Mouse (Mus musculus): Measurements from ENCODE around the gene Zfp14.
A peak's percentile ranks its signal among the peaks of the same experiment; 100 is the strongest.

The Zfp14 gene

DNA sequence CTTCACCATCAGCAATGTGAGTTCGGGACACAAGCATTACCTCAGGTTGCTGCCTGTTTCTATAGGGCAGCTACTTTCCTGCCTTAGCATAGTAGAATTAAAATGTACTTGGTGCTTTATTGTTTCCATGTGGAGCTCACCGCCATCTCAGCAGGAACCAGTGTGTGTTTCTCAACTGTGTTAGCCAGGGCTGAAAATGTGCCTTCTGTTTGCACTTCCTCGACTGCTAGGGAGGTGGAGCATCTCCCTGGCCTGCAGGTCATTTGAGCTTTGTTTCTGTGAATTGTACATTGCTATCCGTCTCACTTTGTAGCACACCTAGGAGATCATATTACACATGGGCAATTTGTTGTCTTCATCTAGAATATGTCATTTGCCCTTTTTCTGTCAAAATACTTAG, 23.8 kb downstream of the Zfp14 start:
- no peak for DNase-seq

DNA sequence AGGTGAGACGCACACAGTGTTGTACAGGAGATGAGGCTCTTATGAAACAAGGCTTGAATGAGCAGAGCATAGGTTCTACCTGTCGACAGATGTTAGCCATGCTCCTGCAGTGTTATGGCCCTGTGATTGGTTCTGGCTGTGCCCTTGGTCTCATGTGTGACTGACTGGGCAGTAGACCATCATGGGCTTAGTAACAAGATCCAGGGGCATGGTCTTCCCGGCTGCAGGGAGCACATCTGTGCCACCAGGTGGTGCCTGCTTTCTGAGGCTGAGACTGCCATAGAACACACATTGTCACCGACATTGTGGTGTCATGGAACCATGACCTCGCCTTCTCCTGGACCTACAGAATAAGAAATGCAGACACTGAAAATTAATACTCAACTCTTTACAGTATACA, 25.8 kb downstream of the Zfp14 start:
- no peak for DNase-seq

DNA sequence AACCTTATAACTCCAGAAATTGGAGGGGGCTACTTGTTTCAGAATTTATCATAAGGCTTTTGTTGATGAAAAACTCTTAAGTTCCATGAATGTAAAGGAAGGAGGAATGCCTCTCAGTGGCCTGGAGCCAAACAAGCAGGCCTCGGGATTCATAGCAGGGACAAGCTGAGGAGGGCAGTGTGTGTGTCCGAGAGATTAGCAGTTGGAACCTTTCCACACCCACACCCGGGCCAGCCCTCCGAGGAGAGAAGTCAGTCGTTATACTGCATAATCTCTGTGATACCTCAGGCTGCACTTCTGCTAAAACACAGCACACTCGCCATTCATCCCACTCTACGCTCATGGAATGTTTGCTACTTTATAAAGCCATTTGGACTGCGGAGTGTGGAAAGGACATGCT, 27.4 kb downstream of the Zfp14 start:
- DNase-seq: no peak

DNA sequence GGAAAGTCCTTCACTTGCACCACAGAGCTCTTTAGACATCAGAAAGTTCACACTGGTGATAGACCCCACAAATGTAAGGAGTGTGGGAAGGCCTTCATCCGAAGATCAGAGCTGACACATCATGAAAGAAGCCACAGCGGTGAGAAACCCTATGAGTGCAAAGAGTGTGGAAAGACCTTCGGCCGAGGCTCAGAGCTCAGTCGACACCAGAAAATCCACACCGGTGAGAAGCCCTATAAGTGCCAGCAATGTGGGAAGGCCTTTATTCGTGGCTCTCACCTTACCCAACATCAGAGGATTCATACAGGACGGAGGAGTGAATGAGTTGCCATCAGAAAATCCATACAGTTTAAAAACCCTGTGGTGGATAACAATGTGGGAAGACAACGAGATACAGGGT, 27.9 kb downstream of the Zfp14 start:
- DNase-seq: no peak

DNA sequence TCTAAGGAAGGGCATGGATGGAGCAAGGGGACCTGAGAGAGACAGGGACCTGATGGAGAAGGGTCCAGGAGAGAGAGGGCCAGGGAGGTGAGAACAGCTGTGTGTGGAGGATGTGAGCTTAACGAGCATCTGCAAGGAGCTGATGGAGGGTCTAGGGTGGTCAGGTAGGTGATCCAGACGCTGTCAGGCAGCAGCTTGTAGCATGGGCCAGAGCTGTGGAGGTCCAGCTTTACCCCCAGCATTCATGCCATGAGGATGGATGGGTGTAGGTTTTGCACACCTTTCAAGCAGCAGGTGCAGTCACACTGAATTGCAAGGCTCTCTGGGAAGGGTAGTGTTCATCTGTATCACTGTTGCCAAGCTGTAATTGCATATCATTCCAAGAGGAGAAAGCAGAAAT, 31.6 kb downstream of the Zfp14 start:
- DNase-seq: no peak

DNA sequence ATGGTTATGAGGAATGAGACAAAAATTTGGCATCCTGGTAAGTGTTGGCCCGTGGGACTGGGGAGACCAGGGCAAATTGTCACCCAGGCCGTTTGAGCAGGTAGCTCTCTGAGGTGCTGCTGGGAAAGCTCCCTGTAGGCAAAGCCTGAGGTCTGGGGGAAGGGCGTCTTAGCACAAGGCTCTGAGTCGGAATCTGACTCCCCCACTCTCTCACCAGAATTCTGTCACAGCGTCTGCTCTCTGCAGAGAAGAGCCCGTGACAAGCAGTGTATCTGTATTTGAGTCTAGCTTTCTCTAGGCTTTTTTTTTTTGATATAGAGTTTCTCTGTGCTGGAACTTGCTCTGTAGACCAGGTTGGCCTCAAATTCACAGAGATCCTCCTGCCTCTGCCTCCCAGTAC, 34.0 kb downstream of the Zfp14 start:
- no peak for DNase-seq

DNA sequence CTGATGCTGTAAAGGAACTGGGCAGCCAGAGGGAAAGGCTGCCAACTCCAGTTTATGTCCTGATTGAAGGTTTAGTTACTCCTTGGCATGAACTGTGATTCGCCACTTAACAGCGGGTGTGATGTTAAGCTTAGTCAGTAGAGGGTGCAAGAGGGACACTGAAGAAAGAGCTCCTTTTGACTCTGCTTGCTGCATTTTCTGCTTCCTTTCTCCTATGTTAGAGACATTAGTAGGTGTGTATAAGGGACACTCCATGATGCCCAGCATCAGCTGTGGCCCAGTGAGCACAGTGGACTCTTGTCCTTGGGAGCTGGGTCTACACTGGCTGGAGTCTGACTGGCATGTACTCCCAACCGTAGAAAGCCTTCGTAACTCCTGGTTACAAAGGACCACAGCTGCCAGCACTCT, 38.2 kb downstream of the Zfp14 start:
- DNase-seq: peak; percentile 68

DNA sequence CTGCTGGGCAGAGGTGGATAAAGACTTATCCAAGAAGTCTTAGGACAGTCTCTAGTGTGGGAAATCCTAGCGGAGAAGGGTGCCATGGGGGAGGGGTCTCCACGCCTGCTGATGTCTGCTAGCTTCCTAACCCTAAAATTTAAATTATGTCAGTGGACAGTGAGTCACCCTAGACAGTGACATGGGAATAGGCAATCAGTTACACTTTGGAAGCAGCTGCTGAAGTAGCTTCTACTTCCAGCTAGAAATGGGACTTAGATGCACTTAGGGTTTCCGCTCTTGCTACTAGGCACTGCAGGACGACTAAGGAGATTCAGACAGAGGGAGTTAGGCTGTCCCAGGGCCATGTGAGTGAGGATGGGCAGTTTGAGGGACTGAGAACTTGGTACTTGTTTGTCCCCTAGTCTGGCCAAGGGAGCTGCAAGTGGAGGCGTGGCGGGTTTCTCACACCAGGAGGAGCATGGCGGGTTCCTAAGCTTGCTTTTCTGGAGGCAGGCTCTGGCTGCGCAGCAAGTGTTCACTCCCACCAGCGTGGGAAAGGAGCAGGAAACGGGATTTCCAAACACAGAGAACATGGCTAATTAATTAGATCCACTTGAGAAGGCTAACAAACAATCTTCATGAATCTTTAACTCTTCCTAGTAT, 40.5 kb downstream of the Zfp14 start:
- DNase-seq: peak; percentile 18

DNA sequence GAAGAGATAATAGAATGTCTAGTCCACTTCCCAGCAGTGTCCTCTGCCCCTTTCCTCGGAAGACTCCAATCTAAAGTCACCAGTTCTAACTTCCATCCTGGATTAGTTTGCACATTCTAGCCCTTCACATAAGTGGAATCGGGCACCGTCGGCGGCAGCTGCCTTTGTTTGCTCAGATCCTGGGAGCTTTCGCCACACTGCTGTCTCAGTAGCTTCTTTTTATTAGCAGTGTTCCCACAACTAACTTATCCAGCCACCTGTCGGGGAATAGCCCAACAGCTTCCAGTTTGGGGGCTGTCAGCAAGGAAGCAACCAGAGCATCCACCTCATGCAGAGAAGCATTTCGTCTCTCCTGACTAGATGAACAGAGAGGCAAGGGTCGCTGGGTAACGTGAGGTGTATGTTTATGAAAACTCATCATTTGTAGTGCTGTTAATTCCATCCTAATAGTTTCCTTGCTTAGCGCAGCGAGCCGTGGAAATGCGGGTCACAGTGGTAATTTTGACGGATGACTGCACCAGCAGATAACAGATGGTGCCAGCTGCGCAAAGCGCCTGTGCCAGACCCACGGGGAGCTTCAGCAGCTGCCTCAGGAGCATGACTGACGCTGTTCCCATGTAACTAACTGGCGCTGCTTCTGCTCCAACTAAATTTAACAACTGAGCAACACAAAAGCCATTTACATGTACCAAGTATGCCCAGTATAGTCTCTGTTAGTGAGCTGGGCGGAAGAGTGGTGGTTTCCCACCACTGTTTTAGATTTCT, 41.7 kb downstream of the Zfp14 start:
- peak; percentile 45 for DNase-seq

DNA sequence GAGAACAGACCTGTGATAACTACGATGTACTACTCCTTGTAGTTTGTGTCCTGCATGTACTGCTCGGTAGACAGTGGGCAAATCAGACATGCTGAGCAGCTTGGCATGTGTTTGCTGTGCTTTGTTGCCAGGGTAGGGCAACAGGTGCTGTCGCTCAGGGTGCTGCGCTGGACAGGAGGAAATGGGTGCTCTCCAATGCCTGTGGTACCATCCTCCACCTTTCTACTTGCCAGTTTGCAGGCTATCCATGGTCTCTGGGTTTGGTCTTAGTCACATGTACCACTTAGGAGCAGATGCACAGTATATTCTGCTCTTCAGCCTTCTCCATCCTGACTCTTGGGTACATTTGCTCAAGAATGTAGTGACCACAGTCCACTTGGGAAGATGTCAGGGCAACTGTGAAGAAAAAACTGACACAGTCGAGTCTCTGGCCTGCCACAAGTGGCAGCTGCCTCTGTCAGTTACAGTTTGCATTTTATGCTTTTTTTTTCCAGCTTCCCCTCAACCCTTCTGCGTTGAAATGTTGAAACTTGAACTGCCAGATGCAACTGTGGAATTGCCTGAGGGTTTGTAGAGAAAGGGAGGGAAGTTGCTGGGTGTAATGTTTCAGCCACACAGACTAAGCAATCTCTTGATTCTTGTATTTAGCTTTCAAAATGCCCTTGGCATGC, 43.0 kb downstream of the Zfp14 start:
- no peak for DNase-seq

DNA sequence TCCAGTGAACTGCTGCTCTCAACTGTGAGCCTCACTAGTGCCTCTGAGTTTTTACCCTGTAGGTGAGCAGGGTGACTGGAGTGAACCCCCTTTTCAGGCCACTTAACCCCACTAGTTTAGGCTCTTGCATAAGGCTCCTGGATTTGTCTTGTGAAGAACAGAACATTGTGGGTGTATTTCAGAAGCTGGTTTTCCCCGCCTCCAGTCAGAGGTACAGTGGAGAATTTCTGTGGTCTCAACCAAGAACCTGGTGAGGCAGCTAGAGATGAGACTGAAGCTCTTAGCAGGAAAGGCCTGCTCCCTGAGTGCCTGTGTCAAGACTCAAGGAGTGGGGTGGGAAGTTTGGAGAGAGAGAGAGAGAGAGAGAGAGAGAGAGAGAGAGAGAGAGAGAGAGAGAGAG, 43.6 kb downstream of the Zfp14 start:
- DNase-seq: no peak

DNA sequence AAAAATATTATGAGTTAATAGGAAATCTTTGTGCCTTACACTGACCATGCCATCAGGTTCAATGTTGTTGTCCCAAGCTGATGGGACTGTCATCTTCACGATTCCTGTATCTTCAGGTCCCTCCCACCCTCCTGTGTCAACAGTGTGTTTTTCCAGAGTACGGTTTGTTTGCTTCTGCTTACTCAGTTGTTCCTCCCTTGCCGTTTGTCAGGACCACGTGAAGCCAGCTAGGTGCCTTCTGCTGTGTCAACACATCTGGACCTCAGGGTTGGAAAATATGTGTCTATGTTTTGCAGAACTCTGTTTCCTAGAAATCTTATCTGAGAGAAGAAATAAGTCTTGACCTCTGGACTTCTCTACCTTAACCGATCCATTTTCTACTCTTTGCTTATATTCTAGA, 50.6 kb downstream of the Zfp14 start:
- DNase-seq: no peak

DNA sequence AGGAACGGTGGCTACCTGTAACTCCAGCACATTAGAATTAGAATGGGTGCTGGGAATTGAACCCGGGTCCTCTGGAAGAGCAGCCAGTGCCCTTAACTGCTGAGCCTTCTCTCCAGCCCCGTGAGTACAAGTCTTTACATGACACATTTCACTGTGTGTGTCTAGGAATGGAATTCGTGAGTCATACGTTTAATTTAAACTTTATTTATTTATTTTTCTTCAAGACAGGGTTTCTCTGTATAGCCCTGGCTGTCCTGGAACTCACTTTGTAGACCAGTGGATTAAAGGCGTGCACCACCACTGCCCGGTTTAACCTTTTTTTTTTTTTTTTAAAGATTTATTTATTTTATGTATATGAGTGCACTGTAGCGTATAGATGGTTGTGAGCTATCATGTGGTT, 56.0 kb downstream of the Zfp14 start:
- DNase-seq: no peak

DNA sequence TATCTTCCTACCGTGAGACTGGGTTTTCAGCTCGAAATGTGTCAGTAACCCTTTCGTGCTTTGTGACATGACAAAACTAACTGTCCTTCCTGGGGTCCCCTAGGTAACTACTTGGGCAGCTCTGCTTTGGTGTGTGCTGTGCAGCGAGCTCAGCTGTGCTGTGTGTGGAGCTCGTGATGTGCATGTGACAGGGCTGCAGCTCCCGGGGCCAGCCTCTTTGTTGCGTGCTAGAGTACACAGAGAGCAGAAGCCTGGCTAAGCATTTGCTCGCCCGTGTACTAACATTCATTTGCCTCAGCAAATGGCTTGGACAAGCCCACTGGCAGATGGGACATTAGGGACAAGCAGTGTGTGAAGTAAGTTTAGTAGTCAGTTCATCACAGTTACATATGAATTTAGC, 57.8 kb downstream of the Zfp14 start:
- DNase-seq: no peak

DNA sequence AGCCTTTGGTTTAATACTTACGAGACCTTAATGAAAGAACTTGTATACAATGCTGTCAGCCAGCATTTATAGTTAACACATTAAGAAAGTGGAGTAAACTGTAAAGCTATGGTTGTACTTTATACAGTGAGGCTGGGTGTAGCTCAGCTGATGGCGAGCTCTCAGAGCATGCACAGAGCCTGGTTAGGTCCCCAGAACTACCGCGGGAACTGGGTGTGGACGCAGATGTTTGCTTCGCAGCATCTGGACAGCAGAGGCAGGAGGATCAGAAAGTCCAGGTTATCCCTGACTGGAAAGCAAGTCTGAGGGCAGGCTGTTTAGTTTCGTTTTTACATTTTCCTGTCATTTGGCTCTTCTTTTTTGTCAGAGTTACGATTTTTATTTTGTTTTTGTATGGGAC, 58.5 kb downstream of the Zfp14 start:
- DNase-seq: no peak

DNA sequence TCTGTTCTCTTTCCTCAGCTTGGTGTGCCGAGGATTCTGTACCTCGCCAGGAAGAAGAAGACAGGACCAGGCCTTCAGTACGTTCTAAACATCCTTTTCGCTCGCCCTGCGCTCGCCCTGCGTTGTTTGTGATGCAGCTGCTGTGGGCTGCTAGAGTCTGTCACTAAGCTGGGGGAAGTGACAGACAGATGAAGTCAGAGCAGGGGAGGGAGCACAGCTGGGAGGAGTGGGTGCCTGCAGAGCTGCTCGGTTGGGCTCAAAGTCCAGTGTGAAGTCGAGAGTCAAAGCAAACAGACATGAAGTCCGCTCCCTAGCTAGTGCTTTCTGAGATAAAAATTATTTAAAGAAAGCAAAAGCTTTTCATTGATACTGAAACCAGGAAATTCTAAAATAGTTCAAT, 62.1 kb downstream of the Zfp14 start:
- DNase-seq: no peak

DNA sequence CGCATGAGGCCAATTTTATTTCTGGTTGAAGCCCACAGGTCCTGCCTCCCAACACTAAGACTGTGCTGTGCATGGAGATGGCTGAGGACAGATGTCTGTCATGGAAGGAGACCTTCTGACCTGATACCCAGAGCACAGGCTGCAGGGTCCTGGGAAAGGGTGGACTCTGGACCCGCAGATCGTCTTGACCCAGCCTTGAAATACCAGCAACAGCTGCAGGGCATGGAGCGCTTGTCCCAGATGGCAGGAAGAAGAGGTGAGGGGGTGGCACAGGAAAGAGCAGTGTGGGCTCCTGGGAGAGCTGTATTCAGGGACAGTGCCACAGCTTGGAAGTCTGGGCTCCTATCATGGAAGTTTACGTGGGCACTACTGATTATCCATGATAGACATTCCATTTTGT, 63.6 kb downstream of the Zfp14 start:
- no peak for DNase-seq
